Mouse (Mus musculus): ENCODE measurements at regions not wholly inside any gene's neighbourhood (a gene's known extent, or its start where the extent isn't known, plus 50 kb on each side); places are given as distances from the start of the nearest gene placed in this dataset.

DNA sequence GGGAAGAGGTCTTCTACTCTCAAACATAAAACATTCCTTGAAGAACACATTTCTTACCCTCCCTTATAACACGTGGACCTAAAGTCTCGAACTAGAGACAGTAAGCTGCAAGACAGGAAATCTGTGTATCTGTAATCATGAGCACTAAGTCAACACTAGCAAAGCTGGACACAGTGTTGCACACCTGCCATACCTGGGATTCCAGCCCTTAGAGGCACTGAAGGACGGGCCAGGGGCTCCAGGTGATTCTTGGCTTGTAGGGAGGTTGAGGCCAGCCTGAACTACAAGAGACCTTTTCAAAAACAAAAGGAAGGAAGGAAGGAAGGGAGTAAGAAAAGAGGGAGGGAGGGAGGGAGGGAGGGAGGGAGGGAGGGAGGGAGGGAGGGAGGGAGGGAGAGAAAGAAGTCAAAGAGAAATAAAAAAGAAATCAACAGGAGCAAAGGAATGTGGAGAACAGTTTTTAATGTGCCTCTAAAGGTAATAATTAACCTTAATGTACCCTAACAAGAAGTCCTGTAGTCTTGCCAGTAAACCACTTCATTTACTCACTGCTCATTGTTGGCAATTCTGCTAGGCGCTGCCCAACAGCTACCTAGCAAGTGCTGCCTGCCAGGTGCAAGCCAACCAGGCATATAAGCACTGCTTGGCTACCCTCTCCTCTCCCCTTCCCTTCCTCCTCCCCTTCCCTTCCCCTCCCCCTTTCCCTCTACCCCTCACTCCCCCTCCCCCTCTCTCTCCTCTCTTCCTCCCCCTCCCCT is 401.0 kb upstream of the Acvr2a start:
- peak; percentile 46 for TF ChIP-seq EP300 (IDR thresholded peaks at IDR 0.05)
- no peak for TF ChIP-seq CTCF (IDR thresholded peaks at IDR 0.05)
- no peaks in the 10 kb centered on the region for H3K27me3 ChIP-seq (replicated peaks; ENCODE audit: insufficient read depth, low read length)
- peak; percentile 89 for DNase-seq (ENCODE audit: low spot score)
- H3K9ac ChIP-seq (replicated peaks; ENCODE audit: low read depth): no peak overlapping the region
- H3K27ac ChIP-seq (ENCODE audit: low read length): no peak overlapping the region
- H3K36me3 ChIP-seq (ENCODE audit: insufficient read depth, low read length): no peaks in the 10 kb centered on the region
- H3K4me1 ChIP-seq (ENCODE audit: insufficient read depth, low read depth, low read length): no peaks in the 10 kb centered on the region
- no peaks in the 10 kb centered on the region for H3K9me3 ChIP-seq (ENCODE audit: low read length)
- WGBS: 45% methylated on average over 4 of the region's 4 CpGs
- no peak overlapping the region for H3K4me3 ChIP-seq (ENCODE audit: low read depth, low read length)
- ATAC-seq: peak; percentile 94
- no peak overlapping the region for H3K4me2 ChIP-seq (replicated peaks; ENCODE audit: low read depth, low read length)

DNA sequence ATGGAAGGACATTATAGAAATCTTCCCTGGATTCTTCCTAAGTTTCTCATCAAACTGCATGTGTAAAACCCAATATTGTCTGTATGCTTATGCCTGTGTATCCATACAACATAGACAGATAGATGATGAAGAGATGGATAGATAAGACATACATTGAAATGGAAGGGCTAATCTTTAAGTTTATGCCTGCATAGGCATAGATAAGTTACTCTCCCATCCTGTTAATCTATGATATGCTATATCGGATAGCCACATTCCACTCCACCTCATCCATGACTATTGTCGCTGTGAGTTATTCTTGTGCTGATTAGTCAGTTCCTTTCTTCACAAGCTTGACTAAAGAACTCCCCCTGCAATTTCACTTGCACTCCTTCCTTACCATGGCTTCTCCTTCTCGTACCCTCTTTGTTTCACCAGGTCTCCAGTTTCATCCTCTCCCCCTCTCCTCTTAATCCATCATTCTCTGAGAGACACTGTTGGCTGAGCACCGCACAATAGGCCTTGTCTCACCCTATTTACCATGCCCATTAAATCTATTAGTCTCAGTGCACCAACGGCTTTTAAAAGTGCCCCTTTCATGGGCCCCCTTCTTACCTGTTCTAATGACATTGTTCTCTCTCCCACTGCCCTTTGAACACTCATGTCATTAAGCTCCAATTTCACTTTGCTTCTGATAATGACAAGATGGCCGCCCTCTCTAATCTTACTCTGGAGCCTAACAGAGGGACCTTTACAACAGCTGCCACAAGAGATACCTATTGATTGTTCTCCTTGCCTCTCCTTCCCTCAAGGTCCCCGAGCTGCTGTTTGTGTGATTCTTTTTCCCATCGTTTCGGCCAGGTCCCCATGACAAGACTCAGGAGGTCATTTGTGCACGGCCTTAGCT is 399.1 kb upstream of the Acvr2a start:
- H3K27me3 ChIP-seq (replicated peaks; ENCODE audit: insufficient read depth, low read length): no peaks in the 10 kb centered on the region
- TF ChIP-seq EP300 (IDR thresholded peaks at IDR 0.05) (no peak), CTCF (IDR thresholded peaks at IDR 0.05) (no peak)
- no peak overlapping the region for H3K9ac ChIP-seq (replicated peaks; ENCODE audit: low read depth)
- H3K27ac ChIP-seq (ENCODE audit: low read length): no peak overlapping the region
- ATAC-seq (no peak), DNase-seq (ENCODE audit: low spot score) (no peak)
- 67% methylated on average over 10 of the region's 10 CpGs for WGBS
- no peaks in the 10 kb centered on the region for H3K36me3 ChIP-seq (ENCODE audit: insufficient read depth, low read length)
- H3K4me3 ChIP-seq (ENCODE audit: low read depth, low read length): no peak overlapping the region
- no peaks in the 10 kb centered on the region for H3K9me3 ChIP-seq (ENCODE audit: low read length)
- no peaks in the 10 kb centered on the region for H3K4me1 ChIP-seq (ENCODE audit: insufficient read depth, low read depth, low read length)
- no peak overlapping the region for H3K4me2 ChIP-seq (replicated peaks; ENCODE audit: low read depth, low read length)

DNA sequence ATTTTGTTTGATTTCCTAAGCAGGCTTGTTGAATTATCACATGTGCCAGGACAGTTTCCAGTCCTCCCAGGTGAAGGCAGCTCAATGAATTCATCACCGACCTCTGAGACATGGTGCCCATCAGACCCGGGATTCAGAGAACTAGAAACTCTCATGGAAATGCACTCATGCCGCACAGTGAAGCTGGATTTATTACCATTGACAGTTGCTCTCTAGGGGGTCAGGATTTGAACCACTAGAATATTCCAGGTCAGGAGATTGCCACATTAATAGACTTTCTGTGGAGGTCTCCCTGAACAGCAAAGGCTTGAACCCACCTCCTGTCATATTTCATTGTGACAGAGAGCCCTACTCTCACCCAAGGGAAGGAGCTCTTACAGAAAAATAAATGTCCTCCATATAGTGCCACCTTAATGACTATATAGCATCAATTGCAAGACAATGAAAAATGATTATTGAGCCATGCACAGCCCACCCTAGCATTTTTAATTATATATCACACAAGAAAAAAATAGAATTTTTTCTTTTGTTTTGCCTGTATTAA is 397.6 kb upstream of the Acvr2a start:
- no peak overlapping the region for H3K9ac ChIP-seq (replicated peaks; ENCODE audit: low read depth)
- no peaks in the 10 kb centered on the region for H3K4me1 ChIP-seq (ENCODE audit: insufficient read depth, low read depth, low read length)
- H3K36me3 ChIP-seq (ENCODE audit: insufficient read depth, low read length): no peaks in the 10 kb centered on the region
- no peak overlapping the region for H3K4me2 ChIP-seq (replicated peaks; ENCODE audit: low read depth, low read length)
- no peak for TF ChIP-seq CTCF (IDR thresholded peaks at IDR 0.05)
- TF ChIP-seq EP300 (IDR thresholded peaks at IDR 0.05): no peak
- no peaks in the 10 kb centered on the region for H3K27me3 ChIP-seq (replicated peaks; ENCODE audit: insufficient read depth, low read length)
- H3K9me3 ChIP-seq (ENCODE audit: low read length): no peaks in the 10 kb centered on the region
- no peak overlapping the region for H3K27ac ChIP-seq (ENCODE audit: low read length)
- no peak overlapping the region for H3K4me3 ChIP-seq (ENCODE audit: low read depth, low read length)
- WGBS: 87% methylated on average over 3 of the region's 3 CpGs
- DNase-seq (ENCODE audit: low spot score): no peak
- ATAC-seq: no peak

- H3K27me3 ChIP-seq (replicated peaks; ENCODE audit: insufficient read depth, low read length): no peaks in the 10 kb centered on the region
- no peak overlapping the region for H3K4me2 ChIP-seq (replicated peaks; ENCODE audit: low read depth, low read length)
- no peak for ATAC-seq
- DNase-seq (ENCODE audit: low spot score): no peak
- no peaks in the 10 kb centered on the region for H3K36me3 ChIP-seq (ENCODE audit: insufficient read depth, low read length)
- TF ChIP-seq EP300 (IDR thresholded peaks at IDR 0.05) (no peak), CTCF (IDR thresholded peaks at IDR 0.05) (no peak)
- 71% methylated on average over 4 of the region's 4 CpGs for WGBS
- H3K9me3 ChIP-seq (ENCODE audit: low read length): no peaks in the 10 kb centered on the region
- H3K4me3 ChIP-seq (ENCODE audit: low read depth, low read length): no peak overlapping the region
- no peak overlapping the region for H3K9ac ChIP-seq (replicated peaks; ENCODE audit: low read depth)
- H3K27ac ChIP-seq (ENCODE audit: low read length): no peak overlapping the region
- H3K4me1 ChIP-seq (ENCODE audit: insufficient read depth, low read depth, low read length): no peaks in the 10 kb centered on the region
These were observed 396.8 kb upstream of the Acvr2a start for GRCm38 (mm10) chr2:48417000-48417596.

- Histone ChIP-seq H3K4me1 (ENCODE audit: insufficient read depth, low read depth, low read length) (no peaks in the 10 kb centered on the region; the same call in 1 of the 2 replicates), H3K9me3 (ENCODE audit: low read length) (no peaks in the 10 kb centered on the region), H3K4me3 (ENCODE audit: low read depth, low read length) (no peak overlapping the region), H3K9ac (replicated peaks; ENCODE audit: low read depth) (no peak overlapping the region), H3K4me2 (replicated peaks; ENCODE audit: low read depth, low read length) (no peak overlapping the region), H3K27ac (ENCODE audit: low read length) (no peak overlapping the region), H3K36me3 (ENCODE audit: insufficient read depth, low read length) (no peaks in the 10 kb centered on the region), H3K27me3 (replicated peaks; ENCODE audit: insufficient read depth, low read length) (no peaks in the 10 kb centered on the region)
- TF ChIP-seq EP300 (IDR thresholded peaks at IDR 0.05): no peak
- 68% methylated on average over 3 of the region's 3 CpGs for WGBS
- no peak for ATAC-seq
- DNase-seq (ENCODE audit: low spot score): no peak
These were observed 393.1 kb upstream of the Acvr2a start for GRCm38 (mm10) chr2:48420791-48421190.

GRCm38 (mm10) chr2:48423861-48424442 is 390.0 kb upstream of the Acvr2a start:
- TF ChIP-seq CTCF (IDR thresholded peaks at IDR 0.05): no peak
- TF ChIP-seq EP300 (IDR thresholded peaks at IDR 0.05): no peak
- Histone ChIP-seq H3K9ac (replicated peaks; ENCODE audit: low read depth) (no peak overlapping the region), H3K4me2 (replicated peaks; ENCODE audit: low read depth, low read length) (no peak overlapping the region), H3K36me3 (ENCODE audit: insufficient read depth, low read length) (no peaks in the 10 kb centered on the region), H3K27ac (ENCODE audit: low read length) (no peak overlapping the region), H3K9me3 (ENCODE audit: low read length) (no peaks in the 10 kb centered on the region), H3K27me3 (replicated peaks; ENCODE audit: insufficient read depth, low read length) (no peaks in the 10 kb centered on the region), H3K4me3 (ENCODE audit: low read depth, low read length) (no peak overlapping the region), H3K4me1 (ENCODE audit: insufficient read depth, low read depth, low read length) (no peaks in the 10 kb centered on the region; the same call in 1 of the 2 replicates)
- ATAC-seq (no peak), DNase-seq (ENCODE audit: low spot score) (no peak)
- 68% methylated on average over 9 of the region's 9 CpGs for WGBS
